Mouse (Mus musculus): ENCODE measurements around the gene Fhdc1. TPM values are rescaled to one million over a fixed set of nuclear protein-coding genes. Genes with fewer than 3 reads are reported as not detected.

Gene Fhdc1
- 4.1 and 5.2 TPM in 2 replicates for polyA plus RNA-seq (2012)

DNA sequence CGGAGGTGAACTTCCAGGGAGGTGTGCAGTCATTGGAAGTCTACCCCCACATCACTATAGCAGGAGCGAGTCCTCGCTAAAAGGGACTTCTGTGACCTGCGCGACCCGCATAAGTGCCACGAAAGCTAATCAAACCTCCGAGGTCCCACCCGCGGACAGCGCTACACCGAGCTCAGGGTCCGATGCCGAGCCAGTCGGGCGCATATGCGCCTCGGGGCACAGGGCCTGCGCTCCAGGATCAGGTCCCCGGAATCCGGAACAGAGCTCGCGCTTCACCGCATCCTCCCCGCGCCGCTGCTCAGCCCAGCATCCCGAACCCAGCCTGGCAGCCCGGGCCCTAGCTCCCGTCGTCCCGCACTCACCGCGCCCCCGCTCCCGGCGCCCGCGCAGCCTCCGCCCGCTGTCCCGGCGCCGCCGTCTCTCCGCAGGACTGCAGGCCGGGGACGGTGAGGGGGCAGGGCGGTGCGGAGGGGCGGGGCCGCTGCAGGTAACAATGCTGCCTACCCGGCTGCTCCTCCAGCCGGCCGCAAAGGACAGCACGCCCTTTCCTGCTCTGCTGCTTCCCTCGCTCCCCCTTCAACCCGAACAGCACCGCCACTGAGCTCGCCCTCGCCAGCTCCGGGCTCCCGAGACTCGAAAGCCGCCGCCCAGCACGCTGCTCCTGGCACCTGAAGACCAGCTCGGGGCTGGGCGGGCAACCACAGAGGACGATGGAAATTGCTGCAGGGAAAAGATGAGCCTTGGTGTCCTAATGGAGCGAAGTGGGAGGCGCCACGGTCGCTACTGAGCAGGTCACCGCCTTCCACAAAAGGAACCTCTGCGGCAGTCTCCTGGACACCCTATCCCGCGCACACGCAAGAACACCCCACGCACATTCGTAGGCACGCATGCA lies at the start of gene Fhdc1:
Gene Fhdc1 (minus strand): TSS at position 424 of the 892 bp plus-strand sequence.
- TF ChIP-seq GATA1 (IDR thresholded peaks at IDR 0.05; ENCODE audit: low read length): no peak

DNA sequence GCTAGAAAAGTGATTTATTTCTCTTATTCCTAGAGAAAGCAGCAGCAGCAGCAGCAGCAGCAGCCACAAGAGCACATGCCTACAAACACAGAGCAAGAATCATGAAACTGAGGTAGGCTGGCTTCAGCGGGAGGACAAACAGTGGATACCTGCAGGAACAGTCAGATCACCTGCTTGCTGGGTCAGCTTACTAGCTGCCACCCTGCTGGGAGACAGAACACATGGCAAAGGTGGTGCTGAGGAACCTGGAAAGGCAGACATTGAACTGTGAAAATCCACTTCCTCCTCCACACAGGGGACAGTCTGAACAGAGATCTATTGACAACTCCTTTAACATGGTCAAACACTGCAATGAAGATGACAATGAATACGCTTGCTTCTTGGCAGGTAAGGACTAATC lies 48.8 kb upstream of the Fhdc1 start:
- no peak for TF ChIP-seq GATA1 (IDR thresholded peaks at IDR 0.05; ENCODE audit: low read length)

DNA sequence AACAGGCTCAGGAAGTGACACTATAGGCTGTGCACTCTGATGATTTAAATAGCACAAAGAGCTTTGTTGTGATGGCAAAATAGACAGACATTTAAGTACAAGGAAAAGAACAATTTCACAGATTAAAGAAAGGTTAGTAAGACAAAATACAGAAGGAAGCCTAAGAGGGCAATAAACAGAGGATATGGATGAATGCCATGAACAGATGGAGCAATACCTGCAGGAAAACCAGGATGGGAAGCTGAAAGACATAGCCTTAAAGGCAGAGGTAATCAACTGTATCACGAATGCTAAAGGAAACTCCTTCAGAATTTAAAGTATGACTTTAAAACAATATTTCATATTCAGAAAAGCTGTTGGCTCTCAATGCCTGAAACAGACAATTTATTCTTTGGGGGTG lies 44.7 kb upstream of the Fhdc1 start:
- TF ChIP-seq GATA1 (IDR thresholded peaks at IDR 0.05; ENCODE audit: low read length): no peak

DNA sequence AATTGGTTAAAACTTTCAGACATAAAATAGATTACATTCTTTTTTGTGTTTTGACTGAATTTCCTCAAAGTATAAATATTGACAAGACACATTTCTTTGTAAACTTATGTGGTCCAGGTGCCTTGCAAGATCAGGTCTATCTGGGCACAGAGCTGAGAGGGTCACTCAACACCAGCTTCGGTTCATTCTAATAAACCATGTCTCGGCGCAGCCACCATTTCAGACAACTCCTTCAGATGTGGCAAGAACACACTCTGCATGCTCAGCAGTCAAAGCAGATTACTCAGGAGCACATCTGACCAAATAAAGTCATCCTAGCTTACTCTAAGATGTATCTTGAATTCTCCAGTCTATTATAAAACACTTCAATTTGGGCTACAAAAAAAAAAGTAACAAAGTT lies 35.9 kb upstream of the Fhdc1 start:
- TF ChIP-seq GATA1 (IDR thresholded peaks at IDR 0.05; ENCODE audit: low read length): no peak

DNA sequence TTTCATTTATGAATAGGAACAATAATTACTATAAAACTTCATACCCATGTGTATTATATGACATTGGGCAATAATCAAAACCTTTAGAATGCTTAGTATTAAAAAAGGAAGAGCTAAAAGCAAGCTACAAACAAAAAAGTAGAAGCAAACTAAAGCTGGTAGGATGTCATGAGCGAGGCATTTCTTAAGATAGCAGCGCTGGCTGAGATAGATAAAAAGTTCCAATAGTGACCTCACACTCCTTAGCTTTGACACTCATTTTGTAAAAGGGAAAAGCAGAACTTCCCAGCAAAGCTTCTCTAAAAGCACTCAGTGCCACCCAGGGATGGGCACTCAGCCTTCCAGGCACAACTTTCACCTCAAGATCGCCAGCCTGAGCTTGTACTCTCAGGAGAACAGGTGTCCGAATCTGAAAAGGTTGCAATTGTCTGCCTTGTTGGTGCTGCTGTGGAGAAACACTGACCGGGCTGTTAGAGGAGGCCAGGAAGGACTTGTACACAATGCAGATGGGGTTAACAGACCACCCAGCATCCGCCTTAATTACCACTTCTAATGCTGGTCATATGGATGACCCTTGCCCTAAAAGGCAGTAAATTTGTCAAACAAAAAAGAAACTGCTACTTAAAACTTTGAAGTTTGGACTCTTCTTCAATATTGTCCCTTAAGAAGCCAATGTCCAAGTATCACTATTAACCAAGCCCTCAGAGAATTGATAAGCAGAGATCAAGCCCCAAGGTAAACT lies 32.7 kb upstream of the Fhdc1 start:
- no peak for TF ChIP-seq GATA1 (IDR thresholded peaks at IDR 0.05; ENCODE audit: low read length)

DNA sequence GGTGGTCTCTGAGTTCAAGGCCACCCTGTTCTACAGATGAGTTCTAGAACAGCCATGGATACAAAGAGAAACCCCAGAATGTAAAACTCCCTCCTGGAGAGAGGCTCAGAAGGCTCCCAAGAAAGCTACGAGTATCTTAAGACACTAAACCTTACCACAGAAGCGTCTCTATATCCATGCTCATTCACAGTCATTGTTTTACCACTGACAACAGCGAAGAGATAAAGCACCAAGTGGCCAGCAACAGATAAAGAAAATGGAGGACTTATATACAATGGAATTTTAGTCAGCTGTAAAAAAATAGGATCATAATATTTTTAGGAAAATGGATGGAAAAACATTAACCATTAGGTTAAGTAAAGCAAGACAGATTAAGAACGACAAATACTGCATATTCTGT lies 25.0 kb upstream of the Fhdc1 start:
- TF ChIP-seq GATA1 (IDR thresholded peaks at IDR 0.05; ENCODE audit: low read length): no peak

DNA sequence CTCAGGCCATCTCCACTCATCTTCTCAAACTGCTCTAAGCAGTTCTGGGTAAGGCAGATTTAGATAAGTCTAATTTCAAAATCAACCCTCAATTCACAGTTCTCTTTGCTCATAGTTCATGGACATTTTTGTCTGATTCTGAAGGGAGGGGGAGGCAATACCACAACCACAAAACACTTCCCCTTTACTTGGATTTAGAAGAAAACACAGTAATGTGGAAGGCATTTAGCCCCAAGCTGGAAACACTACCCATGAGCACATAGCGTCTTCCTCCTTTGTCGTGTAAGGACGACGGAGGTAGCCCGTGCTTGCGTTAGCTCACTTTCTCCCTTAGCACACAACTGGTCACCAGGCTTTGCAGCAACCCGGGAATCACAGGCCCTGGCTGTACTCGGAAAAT lies 24.1 kb upstream of the Fhdc1 start:
- no peak for TF ChIP-seq GATA1 (IDR thresholded peaks at IDR 0.05; ENCODE audit: low read length)

DNA sequence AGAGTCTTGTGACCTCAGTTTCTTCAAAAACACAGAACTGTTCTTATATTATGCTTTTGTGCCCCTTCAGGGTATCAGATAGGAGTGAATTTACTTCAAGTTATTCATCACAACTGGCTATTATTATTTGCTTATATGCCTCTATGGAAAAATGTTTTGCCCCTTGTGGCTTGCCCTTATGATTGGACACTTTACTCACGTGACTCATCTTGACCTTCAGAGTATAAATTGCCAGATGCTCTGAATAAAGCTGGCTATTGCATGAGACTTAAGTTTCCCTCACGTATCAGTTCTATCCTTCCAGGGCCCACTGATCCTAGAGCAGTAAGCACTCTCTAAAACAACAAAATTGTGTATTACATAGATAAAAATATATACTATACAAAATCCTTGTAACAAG lies 21.9 kb upstream of the Fhdc1 start:
- no peak for TF ChIP-seq GATA1 (IDR thresholded peaks at IDR 0.05; ENCODE audit: low read length)

DNA sequence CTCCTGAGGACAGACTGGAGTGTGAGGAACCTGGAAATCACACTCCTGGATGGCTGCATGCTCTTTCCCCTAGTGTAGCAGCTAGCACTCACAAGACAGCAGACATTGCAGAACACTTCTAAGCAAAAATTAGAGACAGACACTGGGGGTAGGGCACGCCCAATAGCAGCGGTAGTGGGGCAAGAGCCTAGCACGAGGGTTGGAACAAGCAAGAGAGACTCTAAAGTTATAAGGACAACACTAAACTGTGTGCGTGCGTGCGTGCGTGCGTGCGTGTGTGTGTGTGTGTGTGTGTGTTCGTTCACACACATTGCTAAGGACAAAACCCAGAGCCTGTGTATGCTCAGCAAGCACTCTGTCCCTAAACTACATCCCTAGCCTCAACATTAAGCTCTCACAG lies 20.3 kb upstream of the Fhdc1 start:
- no peak for TF ChIP-seq GATA1 (IDR thresholded peaks at IDR 0.05; ENCODE audit: low read length)

DNA sequence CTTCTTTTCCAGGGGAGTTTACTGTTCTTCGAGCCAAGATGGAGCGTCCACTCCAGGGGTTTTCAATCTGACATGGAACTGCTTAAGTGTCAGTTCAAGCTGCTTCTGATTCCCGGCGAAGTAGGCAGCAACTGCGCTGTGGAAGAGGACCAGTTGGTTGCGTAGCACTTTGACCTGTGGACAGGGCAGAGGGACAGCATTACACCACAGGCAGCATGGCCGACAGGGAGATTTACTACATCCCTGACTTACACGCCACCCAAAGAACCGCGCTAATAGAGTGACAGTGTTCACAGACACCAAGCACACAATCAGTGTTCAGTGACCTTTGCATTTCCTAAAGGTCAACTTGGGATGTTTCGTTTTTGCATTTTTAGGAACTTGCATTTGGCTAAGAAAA lies 17.5 kb upstream of the Fhdc1 start:
- no peak for TF ChIP-seq GATA1 (IDR thresholded peaks at IDR 0.05; ENCODE audit: low read length)

DNA sequence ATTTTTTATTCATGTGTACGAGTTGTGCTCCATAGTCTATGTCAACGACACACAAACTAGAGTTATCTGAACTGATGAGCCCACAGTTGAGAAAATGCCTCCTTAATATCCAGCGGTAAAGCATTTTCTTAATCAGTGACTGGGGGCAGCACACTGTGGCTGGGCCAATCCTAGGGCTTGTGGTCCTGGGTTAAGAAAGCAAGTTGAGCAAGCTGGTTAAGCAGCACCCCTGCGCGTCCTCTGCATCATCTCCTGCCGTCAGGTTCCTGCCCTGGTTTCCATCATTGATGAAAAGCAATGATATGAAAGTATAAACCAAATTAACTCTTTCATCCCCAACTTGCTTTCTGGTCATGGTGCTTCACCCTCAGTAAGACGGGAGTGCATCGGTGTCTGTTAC lies 12.4 kb upstream of the Fhdc1 start:
- no peak for TF ChIP-seq GATA1 (IDR thresholded peaks at IDR 0.05; ENCODE audit: low read length)

DNA sequence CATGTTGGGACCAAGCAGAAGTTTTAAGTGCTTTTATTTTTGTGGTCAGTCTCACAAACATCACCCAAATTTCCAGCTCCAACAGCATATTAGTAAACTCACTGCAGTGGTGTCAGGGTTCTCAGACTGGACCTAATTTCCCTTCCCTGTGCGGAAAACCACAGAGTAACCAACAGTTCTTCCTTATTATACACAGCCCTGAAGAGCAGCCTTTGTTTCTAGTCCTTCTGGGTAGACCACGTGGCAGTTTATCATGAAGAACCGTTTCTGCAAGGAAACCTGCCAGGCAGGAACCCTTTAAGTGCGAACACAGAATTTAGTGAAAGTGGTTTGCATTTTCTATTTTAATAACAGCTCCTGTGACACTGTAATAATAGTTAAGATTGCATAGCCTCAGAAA lies 11.9 kb upstream of the Fhdc1 start:
- TF ChIP-seq GATA1 (IDR thresholded peaks at IDR 0.05; ENCODE audit: low read length): no peak

DNA sequence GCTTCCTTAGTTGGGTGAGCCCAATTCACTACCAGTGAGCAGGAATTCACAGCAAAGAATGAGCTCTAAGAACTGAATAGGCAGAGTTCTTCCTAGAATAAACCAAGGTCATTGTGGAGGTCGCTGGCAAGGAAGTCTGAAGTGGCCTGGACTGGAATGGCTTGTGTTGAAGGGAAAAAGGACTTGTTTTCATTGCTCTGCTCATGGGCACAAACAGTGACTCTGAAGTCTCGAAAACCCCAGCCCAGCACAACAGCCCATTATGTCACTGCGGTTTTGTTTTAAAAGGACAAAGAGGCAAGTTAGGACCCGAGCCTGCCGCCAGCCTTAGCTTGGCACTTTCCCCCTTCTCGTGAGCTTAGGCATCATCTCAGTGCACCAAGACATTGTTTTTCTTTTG lies 8.5 kb upstream of the Fhdc1 start:
- no peak for TF ChIP-seq GATA1 (IDR thresholded peaks at IDR 0.05; ENCODE audit: low read length)

DNA sequence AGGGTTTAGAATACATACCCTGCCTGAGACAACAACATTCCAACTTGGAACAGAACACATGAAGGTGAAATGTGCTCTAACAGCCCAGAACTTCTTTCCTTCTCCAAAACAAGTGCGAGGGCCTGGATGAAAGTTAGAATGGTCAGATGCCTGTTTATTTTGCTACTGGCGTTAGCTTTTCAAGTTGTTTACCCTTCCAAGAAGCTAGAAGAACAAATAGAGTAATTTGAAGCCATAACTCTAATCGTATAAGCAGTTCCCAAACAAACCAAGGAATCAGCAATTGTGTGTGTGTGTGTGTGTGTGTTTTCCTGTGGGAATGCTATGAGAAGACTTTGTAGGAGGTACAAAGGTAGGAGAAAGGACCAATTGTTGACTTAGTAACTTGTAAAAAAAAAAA lies 4.7 kb upstream of the Fhdc1 start:
- no peak for TF ChIP-seq GATA1 (IDR thresholded peaks at IDR 0.05; ENCODE audit: low read length)

DNA sequence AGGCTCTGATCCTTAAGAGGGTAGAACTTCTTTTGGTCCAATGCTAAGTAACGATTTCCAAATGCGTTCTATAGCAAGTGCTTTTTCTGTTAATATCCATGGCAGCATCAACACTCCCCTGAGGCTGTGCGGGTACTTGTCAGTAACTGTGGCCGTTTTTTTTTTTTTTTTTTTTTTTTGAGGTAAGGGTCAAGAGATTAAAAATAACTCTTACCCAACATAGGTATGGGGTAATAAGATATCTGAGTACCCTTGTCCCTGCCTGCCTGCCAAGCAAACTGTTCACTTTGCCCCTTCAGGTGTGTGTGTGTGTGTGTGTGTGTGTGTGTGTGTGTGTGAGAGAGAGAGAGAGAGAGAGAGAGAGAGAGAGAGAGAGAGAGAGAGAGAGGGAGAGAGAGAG lies 4.1 kb upstream of the Fhdc1 start:
- no peak for TF ChIP-seq GATA1 (IDR thresholded peaks at IDR 0.05; ENCODE audit: low read length)

DNA sequence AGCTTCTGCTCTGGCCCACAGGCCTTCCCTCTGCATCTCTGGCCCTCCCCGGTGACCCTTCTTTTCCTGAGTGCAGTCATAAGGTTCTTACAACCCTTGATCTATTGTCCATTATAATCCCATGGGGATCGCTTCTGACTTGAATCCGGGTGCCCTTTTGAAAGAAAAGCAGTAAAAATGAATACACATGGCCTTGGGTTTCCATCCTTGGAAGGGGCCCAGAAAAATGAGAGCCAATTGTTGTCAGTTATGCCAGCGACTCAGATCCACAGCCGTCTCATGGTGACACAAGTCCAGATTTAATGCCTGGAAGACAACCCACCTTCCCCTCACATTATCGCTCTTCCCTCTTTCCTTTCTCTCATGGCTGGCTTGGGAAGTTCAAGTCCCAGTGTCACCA lies 1.9 kb upstream of the Fhdc1 start:
- TF ChIP-seq GATA1 (IDR thresholded peaks at IDR 0.05; ENCODE audit: low read length): no peak

DNA sequence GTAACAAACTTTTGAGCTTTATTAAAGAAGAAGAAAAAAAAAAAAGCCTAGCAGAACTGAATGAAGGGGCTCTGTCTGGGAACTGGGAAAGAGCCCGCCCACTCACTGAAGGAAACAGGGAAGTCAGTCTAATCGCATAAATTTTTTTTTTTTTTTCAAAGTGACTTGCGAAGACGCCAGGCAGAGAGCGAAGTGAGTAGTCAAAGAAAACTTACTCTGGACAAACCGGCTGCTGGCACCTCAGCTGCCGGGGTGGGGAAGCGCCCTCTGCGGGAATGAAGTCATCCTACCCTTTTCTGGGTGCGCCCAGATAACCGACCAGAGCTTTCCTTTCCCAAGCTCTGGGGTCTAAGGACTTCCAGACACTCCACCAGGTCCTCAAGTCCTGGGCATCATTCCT lies 875 bp upstream of the Fhdc1 start:
- no peak for TF ChIP-seq GATA1 (IDR thresholded peaks at IDR 0.05; ENCODE audit: low read length)

Data from G1E-ER4 (cell line).